Mouse (Mus musculus) heart, embryonic 16.5 days (tissue): ENCODE results near the gene Slc25a22. TPM values are rescaled to one million over a fixed set of nuclear protein-coding genes. Genes with fewer than 3 reads are reported as not detected.

ENCODE experiments used
- ATAC-seq: fragments of 200-750 bp; cut with Nextera tagmentation; replicated peaks from 2 replicates; pipeline ENCODE4 v1.8.0; 2017; ENCODE audit warnings: moderate number of reproducible peaks; ENCODE audit not compliant: insufficient read depth, low FRiP score; ENCODE audit errors: extremely low read depth
- H3K27ac ChIP-seq: fragments of 300-500 bp; sonication (generic); 2 replicates; pipeline ENCODE4 v1.5.1; 2014; ENCODE audit warnings: mild to moderate bottlenecking, low read length, control low read depth, moderate library complexity
- H3K27me3 ChIP-seq: fragments of 300-500 bp; sonication (generic); 2 replicates; pipeline ENCODE4 v1.6.1; 2014; ENCODE audit warnings: low read length, mixed read lengths; ENCODE audit not compliant: control insufficient read depth, insufficient read depth
- H3K36me3 ChIP-seq: fragments of 300-500 bp; sonication (generic); 2 replicates; pipeline ENCODE4 v1.6.1; 2014; ENCODE audit not compliant: control insufficient read depth, insufficient read depth
- H3K4me1 ChIP-seq: fragments of 300-500 bp; sonication (generic); 2 replicates; pipeline ENCODE4 v1.6.1; 2014; ENCODE audit warnings: low read length, mixed read lengths; ENCODE audit not compliant: control insufficient read depth, insufficient read depth
- H3K4me2 ChIP-seq: fragments of 300-500 bp; sonication (generic); 2 replicates; pipeline ENCODE4 v1.6.1; 2014; ENCODE audit warnings: low read depth, mild to moderate bottlenecking, control low read depth, low read length
- H3K4me3 ChIP-seq: fragments of 300-500 bp; sonication (generic); 2 replicates; pipeline ENCODE4 v1.5.1; 2014; ENCODE audit warnings: mild to moderate bottlenecking, control low read depth, low read length
- H3K9ac ChIP-seq: fragments of 300-500 bp; sonication (generic); 2 replicates; pipeline ENCODE4 v1.6.1; 2014; ENCODE audit warnings: low read length, control low read depth
- H3K9me3 ChIP-seq: fragments of 300-500 bp; sonication (generic); replicated peaks from 2 replicates; pipeline ENCODE4 v1.6.1; 2016; ENCODE audit warnings: low read length; ENCODE audit not compliant: control insufficient read depth
- WGBS: fragments of 180-500 bp; shearing (Covaris S2); extraction: QIAGEN DNeasy Blood & Tissue Kit; methylation state at CpG from one replicate; pipeline ENCODE4 v1.1.7; 2014; 5-methylcytosine and 5-hydroxymethylcytosine counted together
- polyA plus RNA-seq: library from polyadenylated mRNA; unstranded; fragments of >200 nt; fragmentation: Nextera tagmentation; extraction: Ambion mirVana; gene quantifications from 2 replicates; pipeline ENCODE4 v1.2.1, GENCODE M21; 2015

Slc25a22 gene
- polyA plus RNA-seq, 1 experiment from 2014 or later, result 19.7 TPM

DNA sequence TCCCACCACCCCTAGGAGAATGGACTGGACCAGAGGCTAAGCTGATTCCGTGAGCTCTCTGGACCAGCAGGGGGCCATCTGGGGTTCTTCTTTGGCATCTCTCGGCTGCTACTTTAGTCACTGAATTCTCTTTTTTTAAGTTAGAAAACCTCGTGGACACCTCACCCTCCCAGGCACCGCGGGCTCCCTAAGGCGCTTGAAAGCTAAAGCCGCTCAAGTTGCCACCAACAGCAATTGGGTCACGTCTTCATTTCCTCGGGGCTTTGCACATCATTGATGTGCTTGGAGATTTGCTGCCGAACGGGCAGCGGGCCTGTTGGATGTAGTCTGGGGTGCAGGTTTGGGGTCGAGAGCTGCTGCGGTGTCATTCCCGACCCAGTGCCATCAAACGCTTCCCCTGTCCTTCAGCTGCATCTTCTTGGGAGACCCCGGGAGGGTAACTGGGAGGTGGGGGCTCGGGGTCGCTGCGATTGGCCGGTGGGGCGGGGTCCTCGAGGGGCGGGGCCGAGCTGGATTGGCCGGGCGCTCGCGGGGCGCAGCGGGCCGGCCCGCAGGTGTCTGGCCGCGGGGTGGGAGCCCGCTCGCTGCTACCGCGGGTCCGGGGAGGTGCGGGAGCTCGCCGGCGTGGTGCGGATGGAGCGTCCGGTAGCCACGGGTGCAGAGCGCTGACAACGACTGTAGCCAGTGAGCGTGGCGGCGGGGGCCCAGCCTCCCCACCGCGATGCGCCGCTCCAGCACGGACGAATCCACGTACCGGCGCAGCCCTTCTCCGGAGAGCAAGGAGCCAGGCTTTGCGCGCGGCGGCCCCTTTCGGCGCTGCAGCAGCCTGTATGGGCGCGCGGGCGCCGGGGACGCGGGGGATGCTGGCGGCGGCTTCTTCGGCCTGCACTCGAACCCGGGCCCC is 44.1 kb upstream of the Slc25a22 start:
- Histone ChIP-seq H3K27me3 (no peaks in the 10 kb centered on the region), H3K9ac (peak overlapping the region; percentile 75), H3K27ac (no peak overlapping the region), H3K4me1 (peaks cover 40% of the 10 kb centered on the region), H3K36me3 (no peaks in the 10 kb centered on the region; the same call in 1 of the 2 replicates), H3K4me2 (peak overlapping the region; percentile 99), H3K4me3 (peak overlapping the region; percentile 65), H3K9me3 (no peaks in the 10 kb centered on the region)
- ATAC-seq, result no peak
- 1% methylated on average over 81 of the region's 81 CpGs for WGBS

DNA sequence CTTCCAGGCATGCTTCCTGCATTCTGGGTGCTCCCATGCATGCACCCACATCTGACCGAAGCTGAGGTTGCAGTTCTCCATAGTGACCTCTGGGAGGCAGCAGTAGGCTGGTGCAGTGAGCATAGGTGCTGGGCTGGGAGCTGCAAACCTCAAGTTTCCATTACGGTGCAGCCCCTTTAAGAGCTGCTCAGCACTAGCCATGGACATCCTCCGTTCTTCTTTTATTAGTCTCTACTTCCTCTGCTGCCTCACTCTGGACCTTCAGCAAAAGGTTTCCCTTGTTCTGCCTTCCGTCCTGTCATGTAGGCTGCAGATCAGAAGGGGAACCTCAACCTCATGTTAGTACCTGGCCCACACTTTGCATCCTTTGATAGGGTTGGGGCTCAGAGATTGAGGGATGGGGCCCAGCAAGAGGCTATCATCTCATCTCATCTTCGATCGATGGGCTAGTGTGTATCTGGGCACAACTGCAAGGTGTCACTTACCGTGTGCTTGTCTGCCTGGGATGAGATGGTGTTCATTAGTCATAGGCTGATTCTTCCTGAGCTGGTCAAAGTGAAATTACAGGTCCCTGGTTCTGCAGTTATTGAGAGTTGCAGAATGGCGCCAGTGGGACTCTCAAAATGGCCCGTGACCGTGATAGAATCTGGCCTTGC is 43.3 kb upstream of the Slc25a22 start:
- no peaks in the 10 kb centered on the region for H3K36me3 ChIP-seq
- peaks cover 46% of the 10 kb centered on the region for H3K4me1 ChIP-seq
- no peaks in the 10 kb centered on the region for H3K9me3 ChIP-seq
- H3K4me2 ChIP-seq, result peak overlapping the region; percentile 99
- H3K27ac ChIP-seq, result no peak overlapping the region
- H3K9ac ChIP-seq, result no peak overlapping the region
- no peaks in the 10 kb centered on the region for H3K27me3 ChIP-seq
- 7% methylated on average over 10 of the region's 10 CpGs for WGBS
- H3K4me3 ChIP-seq, result peak overlapping the region; percentile 65; the same call in 1 of the 2 replicates
- peak; percentile 19; the same call in 1 of the 2 replicates for ATAC-seq

DNA sequence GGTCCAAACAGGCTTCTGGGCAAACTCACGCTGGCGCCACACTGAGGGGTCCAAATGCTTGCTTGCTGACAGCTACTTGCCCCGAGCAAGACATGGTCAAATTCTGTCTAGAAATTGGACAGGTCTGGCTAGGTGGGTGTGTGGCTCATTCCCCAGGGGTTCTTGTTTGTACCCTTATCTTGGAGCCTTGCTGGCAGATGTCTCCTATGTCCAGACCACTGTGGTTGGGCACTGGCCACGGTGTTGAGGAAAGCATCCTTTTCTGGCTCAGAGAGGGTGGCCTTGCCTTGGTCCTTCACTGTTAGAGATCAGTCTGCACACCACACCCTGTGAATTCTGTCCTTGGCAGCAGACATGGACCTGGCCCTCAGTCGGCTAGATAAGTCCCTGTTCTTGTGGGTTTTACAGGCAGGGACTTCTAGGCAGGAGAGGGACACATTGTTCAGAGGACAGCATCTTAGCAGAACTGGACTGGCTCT is 40.6 kb upstream of the Slc25a22 start:
- H3K9me3 ChIP-seq, result no peaks in the 10 kb centered on the region
- ATAC-seq, result no peak
- H3K9ac ChIP-seq, result peak overlapping the region; percentile 62; the same call in 1 of the 2 replicates
- H3K27ac ChIP-seq, result peak overlapping the region; percentile 96
- H3K27me3 ChIP-seq, result no peaks in the 10 kb centered on the region
- no peaks in the 10 kb centered on the region for H3K36me3 ChIP-seq
- WGBS, result 45% methylated on average over 5 of the region's 5 CpGs
- H3K4me2 ChIP-seq, result 0 out of 2 replicates have a peak overlapping the region, but pooled peaks have one; percentile 89
- no peak overlapping the region for H3K4me3 ChIP-seq
- peaks cover 61% of the 10 kb centered on the region for H3K4me1 ChIP-seq

DNA sequence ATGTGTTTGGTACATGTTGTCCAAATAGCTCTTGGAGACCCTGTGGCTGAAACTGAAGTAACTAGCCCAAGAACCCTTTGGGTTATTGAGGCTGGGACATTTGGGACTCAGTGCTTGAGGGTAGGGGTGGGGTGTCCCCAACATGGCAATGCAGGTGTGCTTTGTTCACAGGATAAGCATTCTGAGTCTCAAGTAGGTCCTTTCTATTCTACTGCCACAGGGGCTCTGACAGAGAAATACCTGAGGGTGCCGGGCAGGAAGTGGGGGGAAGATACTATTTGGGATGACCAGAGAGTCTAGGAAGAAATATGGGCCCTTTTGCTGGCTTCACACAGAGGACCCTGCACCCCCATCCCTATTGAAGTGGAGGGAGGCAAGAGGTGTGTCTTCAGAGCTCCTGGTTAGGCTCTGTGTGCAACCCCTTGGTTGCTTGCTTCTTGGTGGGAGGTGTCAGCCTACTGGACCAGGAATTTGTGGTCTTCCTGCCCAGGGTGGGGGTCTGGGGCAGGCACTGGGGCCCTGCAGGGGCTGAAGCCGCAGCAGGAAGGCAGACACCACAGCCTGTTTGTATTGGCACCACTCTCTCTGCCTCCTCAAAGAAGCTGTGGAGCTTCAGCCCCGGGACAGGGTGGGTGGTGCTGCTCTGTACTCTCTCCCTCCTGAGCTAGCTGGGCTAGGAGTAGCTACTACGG is 40.0 kb upstream of the Slc25a22 start:
- Histone ChIP-seq H3K4me1 (peaks cover 61% of the 10 kb centered on the region), H3K9me3 (no peaks in the 10 kb centered on the region), H3K36me3 (peaks cover under 1% of the 10 kb centered on the region; the same call in 1 of the 2 replicates), H3K4me3 (peak overlapping the region; percentile 70; the same call in 1 of the 2 replicates), H3K27ac (peak overlapping the region; percentile 96), H3K9ac (peak overlapping the region; percentile 62), H3K27me3 (no peaks in the 10 kb centered on the region), H3K4me2 (peak overlapping the region; percentile 89)
- ATAC-seq, result 0 out of 2 replicates have a peak, but pooled peaks have one; percentile 3
- 48% methylated on average over 4 of the region's 4 CpGs for WGBS

DNA sequence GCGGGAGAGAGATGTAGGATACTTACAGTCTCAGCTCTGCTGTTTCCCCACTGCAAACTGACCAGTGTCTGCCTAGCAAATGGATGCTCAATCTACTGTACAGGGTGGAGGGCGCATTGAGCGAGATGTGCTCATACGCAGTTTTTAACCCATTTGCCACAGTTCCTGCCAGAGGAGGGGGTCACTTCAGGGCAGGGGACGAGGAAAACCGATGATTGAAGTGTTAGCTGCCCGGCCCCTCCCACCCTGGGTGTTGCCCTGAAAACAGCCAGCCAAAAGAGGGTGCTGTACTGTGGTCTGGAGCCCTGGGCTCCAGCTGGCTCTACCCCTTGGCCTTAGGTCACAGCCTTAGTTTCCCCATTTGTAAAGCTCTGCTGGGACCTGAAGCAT is 39.3 kb upstream of the Slc25a22 start:
- WGBS, result 8% methylated on average over 7 of the region's 7 CpGs
- H3K27me3 ChIP-seq, result no peaks in the 10 kb centered on the region
- H3K4me3 ChIP-seq, result peak overlapping the region; percentile 70
- peaks cover 55% of the 10 kb centered on the region for H3K4me1 ChIP-seq
- no peaks in the 10 kb centered on the region for H3K9me3 ChIP-seq
- no peak for ATAC-seq
- H3K36me3 ChIP-seq, result peaks cover 7% of the 10 kb centered on the region
- H3K27ac ChIP-seq, result peak overlapping the region; percentile 96
- H3K4me2 ChIP-seq, result peak overlapping the region; percentile 89
- H3K9ac ChIP-seq, result peak overlapping the region; percentile 62

DNA sequence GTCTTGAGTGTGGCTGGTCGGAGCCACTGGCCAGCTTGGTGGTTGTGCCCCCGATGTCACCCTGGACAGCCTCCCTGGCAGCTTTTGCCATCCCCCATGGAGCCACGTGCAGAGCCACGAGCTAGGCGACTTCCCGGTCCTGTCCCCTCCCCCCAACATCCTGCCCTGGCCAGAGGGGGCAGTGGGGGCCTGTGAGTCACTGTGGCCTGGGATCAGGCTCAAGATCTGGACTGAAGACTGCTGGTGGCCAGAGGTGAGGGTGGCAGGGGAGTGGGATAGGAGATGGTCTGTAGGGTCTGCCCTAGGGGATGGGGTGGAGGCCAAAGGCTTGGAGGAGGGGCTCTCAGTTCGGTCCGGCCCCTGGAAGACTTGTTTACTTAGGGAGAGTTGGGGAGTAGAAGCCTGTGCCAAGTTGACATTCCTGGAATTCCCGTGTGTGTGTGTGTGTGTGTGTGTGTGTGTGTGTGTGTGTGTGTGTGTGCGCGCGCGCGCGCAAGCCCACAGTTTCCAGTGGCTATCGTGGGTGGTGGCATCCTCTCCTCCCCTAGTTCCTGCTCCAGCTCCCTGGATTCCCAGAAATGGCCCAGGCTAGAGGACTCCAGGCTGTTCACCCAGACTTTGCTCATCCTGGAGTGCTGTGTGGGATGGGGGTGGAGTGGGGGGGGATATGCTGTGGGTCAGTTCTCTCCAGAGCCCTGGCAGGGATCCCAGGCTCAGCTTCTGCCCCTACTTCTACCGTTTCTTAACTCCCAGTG is 38.7 kb upstream of the Slc25a22 start:
- H3K4me1 ChIP-seq, result peaks cover 51% of the 10 kb centered on the region
- H3K27me3 ChIP-seq, result no peaks in the 10 kb centered on the region
- peaks cover 10% of the 10 kb centered on the region for H3K36me3 ChIP-seq
- H3K9me3 ChIP-seq, result no peaks in the 10 kb centered on the region
- peak overlapping the region; percentile 96 for H3K27ac ChIP-seq
- peak overlapping the region; percentile 89 for H3K4me2 ChIP-seq
- peak; percentile 56 for ATAC-seq
- peak overlapping the region; percentile 90 for H3K9ac ChIP-seq
- WGBS, result under 1% methylated on average over 16 of the region's 17 CpGs
- peak overlapping the region; percentile 70 for H3K4me3 ChIP-seq

DNA sequence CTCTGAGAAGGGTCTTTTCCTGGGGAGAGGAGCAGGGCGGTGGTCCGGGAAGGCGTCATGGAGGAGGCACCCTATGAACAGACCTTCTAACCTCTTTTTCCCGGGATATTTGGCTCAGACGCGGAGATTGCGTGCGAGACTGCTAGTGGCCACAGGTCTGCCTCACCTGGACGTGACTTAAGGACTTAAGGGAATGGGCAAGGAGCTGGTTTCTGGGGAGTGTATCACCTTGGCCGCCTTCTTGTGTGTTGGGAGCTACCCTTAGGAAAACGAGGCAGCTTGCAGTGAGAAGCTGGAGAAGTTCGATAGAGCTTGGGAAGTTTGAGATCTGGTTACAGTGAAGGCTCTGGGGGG is 38.1 kb upstream of the Slc25a22 start:
- Histone ChIP-seq H3K4me2 (peak overlapping the region; percentile 89), H3K4me1 (peaks cover 46% of the 10 kb centered on the region), H3K27ac (peak overlapping the region; percentile 96), H3K9me3 (no peaks in the 10 kb centered on the region), H3K4me3 (peak overlapping the region; percentile 70), H3K27me3 (no peaks in the 10 kb centered on the region), H3K9ac (peak overlapping the region; percentile 90), H3K36me3 (peaks cover 16% of the 10 kb centered on the region)
- WGBS, result under 1% methylated on average over 12 of the region's 12 CpGs
- no peak; the same call in 1 of the 2 replicates for ATAC-seq
